Mouse (Mus musculus) heart, adult 2 months (tissue): ENCODE data around the gene Ccl2.

ENCODE experiments used
- CTCF ChIP-seq: fragments of 200-600 bp; IDR thresholded peaks from 2 replicates; pipeline ENCODE4 v1.8.1; 2022; ENCODE audit warnings: antibody characterized with exemption, mild to moderate bottlenecking, moderate library complexity
- EP300 ChIP-seq: fragments of 200-500 bp; IDR thresholded peaks from 2 replicates; pipeline ENCODE4 v1.6.1; 2011; ENCODE audit warnings: low read depth, low read length, control low read depth; ENCODE audit not compliant: insufficient read depth
- POLR2A ChIP-seq: fragments of 200-500 bp; IDR thresholded peaks from 2 replicates; pipeline ENCODE4 v1.6.1; 2011; ENCODE audit warnings: mild to moderate bottlenecking, low read depth, low read length, control low read depth; ENCODE audit not compliant: insufficient read depth

DNA sequence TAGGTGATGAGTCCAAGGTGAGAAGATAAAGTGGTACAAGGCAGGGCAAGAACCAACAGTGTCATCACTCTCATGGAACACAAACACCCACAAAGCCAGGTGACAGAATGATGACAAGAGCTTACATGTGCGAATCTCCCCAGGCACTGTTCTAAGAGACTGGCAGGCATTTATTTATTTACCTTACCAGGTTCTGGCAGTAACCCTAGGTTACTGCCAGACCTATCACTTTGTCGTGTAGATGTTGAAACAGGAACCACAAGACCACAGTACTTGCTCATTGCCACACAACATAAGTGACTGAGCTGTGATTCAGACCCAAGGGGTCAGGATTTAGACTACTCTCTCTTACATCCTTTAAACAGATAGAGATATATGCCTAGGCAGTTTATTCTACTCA lies 20.3 kb upstream of the Ccl2 start:
- TF ChIP-seq CTCF: no peak
- no peak for TF ChIP-seq POLR2A
- no peak for TF ChIP-seq EP300
